Comparison of ENCODE assay signal across 12 mouse cellular contexts in genomic region chr10:54381530-54381929, GRCm38 (mm10).
"Had no signal": no experiment of that assay in that cellular context is flagged by ENCODE, and none has a peak within 500 bp of the region (broad histone marks: within the 10 kb centered on the region; RNA-seq: fewer than 3 reads in every experiment).

No protein-coding gene starts in this region.

- H3K36me3 ChIP-seq: limb, embryonic 12.5 days; liver, embryonic 13.5 days; lung, embryonic 15.5 days; midbrain, embryonic 12.5 days; neural tube, embryonic 13.5 days had no signal

- DNase-seq: kidney, adult 8-10 months; kidney, postnatal 25 days; liver; liver, embryonic 13.5 days; liver, postnatal 0 days; retina, postnatal 1 day; thymus, postnatal 4 days had no signal

- H3K27me3 ChIP-seq: limb, embryonic 12.5 days; liver, embryonic 13.5 days; lung, embryonic 15.5 days; midbrain, embryonic 12.5 days; neural tube, embryonic 13.5 days had no signal

- H3K4me3 ChIP-seq: layer of hippocampus, adult 2 months; limb, embryonic 12.5 days; liver, embryonic 13.5 days; lung, embryonic 15.5 days; midbrain, embryonic 12.5 days; neural tube, embryonic 13.5 days had no signal

- H3K27ac ChIP-seq: layer of hippocampus, adult 2 months; limb, embryonic 12.5 days; liver, embryonic 13.5 days; lung, embryonic 15.5 days; midbrain, embryonic 12.5 days; neural tube, embryonic 13.5 days had no signal

- H3K4me1 ChIP-seq: limb, embryonic 12.5 days; liver, embryonic 13.5 days; lung, embryonic 15.5 days; midbrain, embryonic 12.5 days; neural tube, embryonic 13.5 days had no signal

- H3K9ac ChIP-seq: limb, embryonic 12.5 days; liver, embryonic 13.5 days; liver, postnatal 0 days; lung, embryonic 15.5 days; midbrain, embryonic 12.5 days; neural tube, embryonic 13.5 days had no signal
